Mouse (Mus musculus): Measurements from ENCODE around the gene Timp2.
"Not testable (repeated sequence)": the region's sequence is repeated elsewhere in the genome, so short reads cannot be mapped to it uniquely, and the experiment has no call there.

Timp2 gene

GRCm38 (mm10) chr11:118330777-118331176 lies 24.8 kb downstream of the Timp2 start:
- no peak for DNase-seq

DNA sequence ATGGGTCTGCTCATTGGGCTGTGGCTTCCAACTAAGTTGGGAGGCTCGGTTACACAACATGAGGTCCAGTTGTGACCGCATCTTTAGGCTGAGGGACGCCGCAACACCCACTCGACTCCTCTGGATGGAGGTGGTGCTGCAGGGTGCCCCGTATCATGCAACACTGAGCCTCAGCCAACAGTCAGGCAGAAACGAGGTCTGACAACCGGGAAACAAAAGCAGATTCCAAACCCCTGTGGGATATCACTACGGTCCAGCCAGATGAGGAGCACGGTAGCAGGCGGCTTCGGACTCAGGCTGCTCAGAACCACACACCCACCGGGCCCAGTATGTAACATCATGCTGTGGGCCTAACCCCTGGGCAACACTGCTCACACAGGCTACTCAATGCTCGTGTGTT lies 25.2 kb downstream of the Timp2 start:
- DNase-seq, result no peak

- no peak for DNase-seq
Observed at GRCm38 (mm10) chr11:118328947-118329346, 26.6 kb downstream of the Timp2 start.

DNA sequence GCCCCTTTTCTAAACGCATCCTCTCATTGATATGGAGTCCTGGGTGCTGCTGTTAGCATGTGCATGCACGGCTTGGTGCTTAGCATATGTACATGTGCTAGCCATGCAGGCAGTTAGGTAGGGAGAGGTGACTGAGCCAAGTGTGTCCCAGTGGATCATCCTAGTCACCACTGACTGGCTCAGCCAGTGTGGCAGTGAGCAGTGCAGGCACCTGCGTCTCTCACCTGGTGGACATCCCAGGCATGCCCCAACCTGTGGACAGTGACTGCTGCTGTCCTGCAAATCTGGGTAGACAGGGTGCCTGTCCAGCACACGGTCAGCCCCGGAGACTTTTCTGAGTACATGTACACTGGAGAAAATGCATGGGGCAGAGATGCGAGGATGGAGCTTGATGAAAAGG lies 27.0 kb downstream of the Timp2 start:
- DNase-seq, result no peak

GRCm38 (mm10) chr11:118326991-118327971 lies 28.3 kb downstream of the Timp2 start:
- DNase-seq, result peak; percentile 69

GRCm38 (mm10) chr11:118326491-118326890 lies 29.0 kb downstream of the Timp2 start:
- DNase-seq, result no peak

DNA sequence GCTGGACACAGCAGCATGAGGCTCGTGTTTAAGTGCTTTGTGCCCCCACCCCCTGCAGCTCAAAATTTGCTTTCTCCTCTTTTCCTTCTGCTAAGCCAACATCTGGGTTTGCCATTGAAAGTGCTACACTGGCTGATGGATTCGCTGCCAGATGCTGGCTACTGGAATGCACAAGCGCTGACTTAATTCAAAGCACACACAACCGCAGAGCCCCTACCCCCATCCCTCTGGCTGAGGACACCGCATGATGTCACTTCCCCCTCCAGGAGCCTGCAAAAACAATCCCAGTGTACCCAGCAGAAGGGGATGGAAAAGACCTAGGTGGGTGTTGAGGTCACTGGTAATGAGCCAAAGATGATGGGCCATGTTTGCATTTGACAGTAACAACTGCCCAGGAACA lies 31.0 kb downstream of the Timp2 start:
- DNase-seq, result no peak

- no peak for DNase-seq
Observed at GRCm38 (mm10) chr11:118323974-118324373, 31.6 kb downstream of the Timp2 start.

DNA sequence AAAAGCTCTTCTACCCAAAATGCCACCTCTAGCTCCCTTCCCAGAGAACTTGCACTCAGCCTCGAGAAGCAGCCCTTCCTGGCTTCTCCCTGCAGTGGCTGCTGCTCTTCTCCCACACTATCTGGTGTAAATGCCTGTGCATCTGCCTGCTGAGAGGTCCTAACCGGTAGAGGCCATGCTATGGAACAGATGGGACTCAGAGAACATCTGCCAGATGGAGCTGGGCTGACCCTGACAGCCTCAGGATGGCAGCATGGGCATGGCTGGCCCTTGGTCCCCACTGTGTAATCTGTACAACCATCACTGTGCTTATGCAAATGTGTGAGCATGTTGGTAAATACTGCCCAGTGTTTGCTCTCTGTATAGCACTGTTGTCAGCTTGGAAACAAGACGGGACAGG lies 32.9 kb downstream of the Timp2 start:
- no peak for DNase-seq

- DNase-seq, result no peak
Observed at GRCm38 (mm10) chr11:118321971-118322370, 33.6 kb downstream of the Timp2 start.

- no peak for DNase-seq
Observed at GRCm38 (mm10) chr11:118321500-118321899, 34.0 kb downstream of the Timp2 start.

DNA sequence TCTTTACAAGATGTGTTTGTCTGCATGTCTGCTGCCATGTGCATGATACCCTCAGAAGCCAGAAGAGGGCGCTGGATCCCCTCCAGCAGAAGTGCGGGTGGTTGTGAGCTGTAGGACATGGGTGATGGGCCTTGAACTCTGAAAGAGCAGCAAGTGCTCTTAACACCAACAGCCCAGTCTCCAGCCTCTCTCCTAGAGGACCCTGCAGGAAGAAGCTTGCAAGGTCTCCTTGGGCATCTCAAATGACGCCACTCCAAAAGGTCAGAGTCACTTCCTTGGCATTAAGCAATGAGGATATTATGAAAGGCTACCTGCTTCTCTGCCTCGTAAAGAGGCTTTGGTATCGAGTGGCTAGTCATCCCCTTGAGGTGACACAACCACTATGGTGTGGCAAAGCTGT lies 36.9 kb downstream of the Timp2 start:
- DNase-seq, result peak; percentile 69

DNA sequence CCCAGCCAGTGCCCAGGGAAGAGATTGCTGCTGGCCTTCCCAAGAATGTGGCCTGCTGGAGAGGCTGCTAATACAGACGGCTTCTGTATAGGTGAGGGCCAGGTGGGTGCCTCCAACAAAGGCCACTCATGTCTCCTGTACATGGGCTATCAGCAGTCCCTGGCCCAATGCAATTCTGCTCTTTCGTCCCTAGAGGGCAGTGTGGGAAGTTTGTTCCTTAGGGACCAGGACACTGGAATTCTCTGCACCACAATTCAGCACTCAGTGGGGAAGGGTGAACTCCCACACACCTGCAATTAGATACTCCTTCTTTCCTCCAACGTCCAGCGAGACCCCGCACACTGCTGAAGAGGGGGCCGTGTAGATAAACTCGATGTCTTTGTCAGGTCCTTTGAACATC lies 38.4 kb downstream of the Timp2 start:
- peak; percentile 69 for DNase-seq

DNA sequence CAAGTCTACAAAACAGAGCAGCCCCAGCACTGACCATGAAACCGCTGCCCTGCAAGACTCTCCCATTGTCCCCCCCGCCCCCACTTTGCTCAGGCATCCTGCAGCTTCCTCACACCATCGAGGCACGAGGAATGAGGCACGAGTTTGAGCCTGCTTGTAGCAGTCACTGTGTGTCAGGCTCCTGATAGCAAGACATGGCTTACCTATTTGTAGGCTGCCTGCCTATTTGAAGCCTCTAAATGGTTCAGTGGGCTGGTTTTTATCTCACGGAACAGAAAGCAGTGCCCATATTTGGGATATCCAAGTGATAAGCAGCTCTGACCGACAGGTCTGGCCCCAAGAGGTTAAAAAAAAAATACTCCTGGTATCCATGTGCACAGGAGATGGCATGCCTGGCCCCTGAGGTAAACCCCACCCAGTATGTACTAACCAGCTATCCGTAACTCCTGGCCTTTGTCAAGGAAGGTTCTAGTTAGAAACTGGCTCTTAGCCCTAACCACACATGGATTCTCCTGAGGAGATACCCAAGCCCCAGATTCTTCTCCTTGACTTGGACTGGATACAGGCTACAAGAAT lies 39.2 kb downstream of the Timp2 start:
- DNase-seq, result no peak

- no peak for DNase-seq
Observed at GRCm38 (mm10) chr11:118312132-118312723, 43.3 kb downstream of the Timp2 start.

- DNase-seq, result not testable (repeated sequence)
Observed at GRCm38 (mm10) chr11:118307962-118308361, 47.6 kb downstream of the Timp2 start.

DNA sequence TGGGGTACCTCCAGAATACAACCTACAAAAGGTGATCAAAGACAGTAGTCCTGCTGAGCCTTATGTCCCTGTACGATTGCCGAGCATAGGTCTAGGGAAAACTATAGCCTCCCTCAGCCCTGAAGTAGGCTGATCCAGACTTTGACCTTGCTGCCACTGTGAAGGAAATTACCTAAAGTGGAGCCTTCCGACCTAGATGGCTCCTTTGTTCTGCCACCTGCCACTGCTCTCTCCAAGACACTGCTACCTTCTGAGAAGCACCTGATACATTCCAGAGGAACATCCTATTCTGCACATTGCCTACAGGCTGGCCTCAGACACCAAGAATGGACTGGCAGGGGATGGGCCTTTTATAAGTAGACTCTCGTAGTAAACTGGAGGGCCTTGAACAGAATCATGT lies 51.6 kb downstream of the Timp2 start:
- not testable (repeated sequence) for DNase-seq

DNA sequence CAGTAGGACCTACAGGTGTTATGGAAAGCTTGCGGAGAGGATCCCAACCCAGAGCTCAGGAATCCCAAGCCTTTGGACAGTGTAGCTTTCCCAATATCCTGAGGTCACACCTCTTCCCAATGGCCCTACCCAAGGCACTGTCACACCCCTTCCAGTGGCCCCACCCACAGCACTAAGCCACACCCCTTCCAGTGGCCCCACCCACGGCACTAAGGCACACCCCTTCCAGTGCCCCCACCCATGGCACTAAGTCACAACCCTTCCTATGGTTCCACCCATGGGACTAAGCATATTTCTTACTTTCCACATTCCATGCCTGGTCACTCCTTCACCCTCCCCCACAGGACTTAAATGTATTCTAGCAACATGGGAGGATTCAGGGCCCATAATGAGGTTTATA lies 56.7 kb downstream of the Timp2 start:
- no peak for DNase-seq

GRCm38 (mm10) chr11:118297967-118298366 lies 57.6 kb downstream of the Timp2 start:
- DNase-seq, result no peak

GRCm38 (mm10) chr11:118295026-118295425 lies 60.5 kb downstream of the Timp2 start:
- DNase-seq, result no peak

DNA sequence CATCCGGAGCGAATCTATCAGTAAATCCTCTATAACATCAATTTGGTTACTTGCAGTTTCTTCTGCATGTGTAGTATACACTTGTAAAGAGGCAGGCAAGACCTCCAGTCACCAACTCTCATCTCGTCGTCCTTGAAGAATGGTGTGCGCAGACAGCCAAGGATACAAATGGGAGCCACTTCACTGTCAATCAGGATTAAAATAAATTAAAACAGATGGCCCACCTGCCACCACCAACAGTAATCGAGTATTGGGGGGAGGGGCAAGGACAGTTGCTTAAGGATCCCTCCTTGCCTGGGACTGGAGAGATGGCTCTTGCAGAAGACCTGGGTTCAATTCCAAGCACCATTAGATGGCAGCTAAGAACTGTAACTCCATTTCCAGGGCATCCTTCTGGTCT lies 62.9 kb downstream of the Timp2 start:
- no peak for DNase-seq

DNA sequence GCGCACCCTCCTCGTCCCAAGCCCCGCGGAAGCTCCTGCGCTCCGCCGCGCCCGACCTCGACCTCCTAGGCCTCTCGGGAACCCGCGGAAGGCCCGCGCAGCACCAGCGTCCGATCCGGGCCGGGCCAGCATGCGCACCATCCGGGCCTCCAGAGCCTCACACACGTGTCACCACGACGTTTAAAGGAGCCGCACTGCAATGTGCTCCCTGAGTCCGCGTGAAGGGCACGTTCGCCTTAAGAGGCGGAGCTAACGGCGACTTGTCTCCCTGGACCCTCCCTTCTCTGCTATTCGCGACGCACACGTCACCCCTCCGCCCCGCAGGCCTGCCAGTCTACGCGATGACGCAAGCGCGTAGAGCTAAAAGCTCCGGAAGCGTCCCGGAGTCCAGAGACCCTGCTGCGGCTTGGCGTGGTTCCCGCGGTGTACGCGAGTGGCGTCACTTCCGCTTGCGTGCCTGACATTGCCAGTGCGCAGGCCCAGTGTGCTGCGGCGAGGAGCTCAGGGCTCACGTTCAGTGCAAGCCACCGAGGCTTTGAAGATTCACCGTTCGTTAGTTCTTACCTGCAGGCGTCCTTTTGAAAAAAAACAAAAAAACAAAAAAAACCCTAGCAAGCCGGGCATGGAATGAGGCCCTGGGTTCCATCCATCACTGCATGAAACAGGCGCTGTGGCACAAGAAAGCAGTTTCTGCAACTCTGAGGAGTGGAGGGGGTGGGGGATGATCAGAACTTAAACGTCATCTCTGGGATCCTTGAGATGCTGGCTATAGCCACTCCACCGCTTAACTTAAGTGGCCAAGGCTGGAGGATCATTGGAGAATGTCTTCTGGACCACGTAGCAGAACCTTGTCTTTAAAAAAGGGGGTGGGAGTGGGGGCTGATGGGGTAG lies 65.3 kb downstream of the Timp2 start, which contains the start of gene Usp36:
Usp36 (minus strand) TSS at position 246 of the 891 bp plus-strand sequence.
- DNase-seq, result peak; percentile 100

GRCm38 (mm10) chr11:118289562-118289961 lies 66.0 kb downstream of the Timp2 start:
- no peak for DNase-seq

Data from lung, postnatal 14 days (tissue).